Mouse (Mus musculus) cerebellum, adult 2 months (tissue): ENCODE measurements around the gene Pogk. TPM values are rescaled to one million over a fixed set of nuclear protein-coding genes. Genes with fewer than 3 reads are reported as not detected.

Experiments
- DNase-seq, 2 experiments: peaks; one replicate each; pipeline ENCODE4 v3.0.0; 2021
- H3K27ac ChIP-seq: fragments of 200-500 bp; 2 replicates; pipeline ENCODE4 v1.5.1; 2012; ENCODE audit warnings: low read length, control low read depth, inconsistent platforms; ENCODE audit not compliant: insufficient read depth
- H3K27me3 ChIP-seq: fragments of 200-500 bp; 2 replicates; pipeline ENCODE4 v1.6.1; 2012; ENCODE audit warnings: inconsistent platforms, mild to moderate bottlenecking, low read length, moderate library complexity; ENCODE audit not compliant: control insufficient read depth, insufficient read depth
- H3K4me1 ChIP-seq: fragments of 200-500 bp; 2 replicates; pipeline ENCODE4 v1.6.1; 2011; ENCODE audit warnings: low read length; ENCODE audit not compliant: control insufficient read depth, insufficient read depth
- H3K4me3 ChIP-seq: fragments of 200-500 bp; replicated peaks from 2 replicates; pipeline ENCODE3; 2011; ENCODE audit warnings: mild to moderate bottlenecking, low read depth, low read length, control low read depth; ENCODE audit not compliant: insufficient read depth
- CTCF ChIP-seq: fragments of 200-500 bp; IDR thresholded peaks from 2 replicates; pipeline ENCODE4 v1.5.1; 2011; ENCODE audit warnings: low read depth, mild to moderate bottlenecking, control low read depth, low read length, moderate library complexity, borderline replicate concordance; ENCODE audit not compliant: insufficient read depth
- POLR2A ChIP-seq: fragments of 200-500 bp; IDR thresholded peaks from 2 replicates; pipeline ENCODE4 v1.6.1; 2011; ENCODE audit warnings: low read length, control low read depth, borderline replicate concordance; ENCODE audit not compliant: insufficient read depth
- WGBS: fragments of 180-500 bp; shearing (Covaris S2); methylation state at CpG from one replicate; pipeline ENCODE4 v1.1.7; 2018; 5-methylcytosine and 5-hydroxymethylcytosine counted together
- polyA plus RNA-seq: library from polyadenylated mRNA; depleted of rRNA; stranded (reverse); fragments of >200 nt; gene quantifications from 2 replicates; pipeline ENCODE4 v1.2.3, GENCODE M21; 2012; rRNA removed

The Pogk gene
- polyA plus RNA-seq, 1 experiment = 42.0 TPM

GRCm38 (mm10) chr1:166342060-166342459, 67.6 kb downstream of the Pogk start:
- WGBS = 79% methylated on average over 2 of the region's 2 CpGs
- H3K27ac ChIP-seq = no peak overlapping the region
- TF ChIP-seq POLR2A (no peak), CTCF (no peak)
- no peak overlapping the region for H3K4me3 ChIP-seq
- H3K27me3 ChIP-seq = no peaks in the 10 kb centered on the region
- H3K4me1 ChIP-seq = no peaks in the 10 kb centered on the region
- DNase-seq = no peak

DNA sequence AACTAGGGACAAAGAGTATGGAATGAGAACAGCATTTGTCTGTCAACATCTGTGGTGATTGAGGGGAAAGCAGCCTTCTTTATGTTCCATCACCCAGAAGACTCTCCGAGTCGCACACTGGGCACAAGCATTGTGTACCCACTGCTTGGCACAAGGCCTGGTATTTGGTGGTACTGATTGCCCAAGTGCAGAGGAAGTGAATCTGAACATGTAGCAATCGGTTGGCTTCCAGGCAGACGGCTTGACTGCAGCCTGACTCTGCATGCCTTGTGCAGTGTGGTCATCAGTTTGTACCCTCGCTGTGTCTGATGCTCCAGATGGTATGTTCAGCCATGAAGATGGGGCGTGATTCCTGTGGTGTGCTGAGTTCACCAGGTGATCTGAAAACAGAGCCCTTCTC, 70.6 kb downstream of the Pogk start:
- no peak overlapping the region for H3K27ac ChIP-seq
- 39% methylated on average over 6 of the region's 6 CpGs for WGBS
- no peak for DNase-seq
- H3K4me1 ChIP-seq = no peaks in the 10 kb centered on the region
- no peaks in the 10 kb centered on the region for H3K27me3 ChIP-seq
- no peak overlapping the region for H3K4me3 ChIP-seq
- TF ChIP-seq CTCF = no peak
- no peak for TF ChIP-seq POLR2A

Other genes with a start within 250 kb of the Pogk start
- 0.10 TPM in 1 of 2 replicates, not detected in the other for gene Mael, start 171.1 kb downstream of the Pogk start, polyA plus RNA-seq
- 3.4 TPM in 2 replicates for gene Ildr2, start 155.7 kb downstream of the Pogk start, polyA plus RNA-seq
- 50.2 and 50.8 TPM in 2 replicates for gene Tada1, start 30.8 kb downstream of the Pogk start, polyA plus RNA-seq
- gene Gm4846, start 87.7 kb upstream of the Pogk start, polyA plus RNA-seq = not detected in 2 replicates
- not detected in 2 replicates for gene Gm4847, start 237.8 kb upstream of the Pogk start, polyA plus RNA-seq